Comparison of ENCODE assay signal across 26 mouse cellular contexts in the genomic region with DNA sequence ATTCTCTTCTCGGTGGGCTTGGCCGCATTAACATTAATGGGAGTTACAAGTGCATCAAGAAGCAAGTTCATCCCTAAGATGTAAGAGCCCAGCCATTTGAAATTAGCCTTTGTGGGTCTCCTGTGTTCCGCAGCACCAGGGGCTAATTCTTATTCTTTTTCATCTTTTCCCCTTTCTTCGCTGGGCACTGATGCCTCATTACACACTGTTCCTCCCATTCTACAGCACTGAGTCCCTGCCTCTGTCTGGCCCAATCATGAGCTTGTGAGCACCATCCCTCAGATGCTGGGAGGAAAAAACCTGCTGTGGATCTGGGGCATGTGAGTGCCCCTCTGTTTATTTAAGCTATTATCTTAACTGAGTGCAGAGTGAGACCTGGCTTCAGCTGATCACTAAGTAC.
"Had no signal": no experiment of that assay in that cellular context is flagged by ENCODE, and none has a peak within 500 bp of the region (broad histone marks: within the 10 kb centered on the region; RNA-seq: fewer than 3 reads in every experiment).

No protein-coding gene starts in this region.

- H3K27me3 ChIP-seq: heart, embryonic 13.5 days; heart, embryonic 15.5 days; hindbrain, embryonic 13.5 days; hindbrain, embryonic 15.5 days; kidney, embryonic 15.5 days; limb, embryonic 13.5 days; limb, embryonic 15.5 days had no signal

- DNase-seq: forebrain, postnatal 0 days; gastrocnemius, postnatal 14 days; gastrocnemius, postnatal 36 days; heart, adult 11 months; heart, adult 2 months; heart, postnatal 14 days; heart, postnatal 36 days; kidney, adult 11 months; kidney, adult 2 months; kidney, adult 9 months; kidney, postnatal 14 days; kidney, postnatal 36 days; layer of hippocampus, adult 9-11 months; layer of hippocampus, postnatal 36 days; left cerebral cortex, postnatal 4 days had no signal

- H3K4me1 ChIP-seq: heart, embryonic 13.5 days; heart, embryonic 15.5 days; hindbrain, embryonic 13.5 days; hindbrain, embryonic 15.5 days; kidney, embryonic 15.5 days; limb, embryonic 15.5 days had no signal

- H3K4me2 ChIP-seq: heart, embryonic 11.5 days; heart, embryonic 13.5 days; heart, embryonic 15.5 days; hindbrain, embryonic 13.5 days; hindbrain, embryonic 15.5 days; kidney, embryonic 15.5 days; limb, embryonic 13.5 days; limb, embryonic 15.5 days had no signal

- H3K9ac ChIP-seq: forebrain, postnatal 0 days; heart, embryonic 13.5 days; heart, embryonic 15.5 days; hindbrain, embryonic 13.5 days; hindbrain, embryonic 15.5 days; kidney, embryonic 15.5 days; limb, embryonic 13.5 days; limb, embryonic 15.5 days had no signal

- H3K9me3 ChIP-seq: heart, embryonic 13.5 days; heart, embryonic 15.5 days; kidney, embryonic 15.5 days; limb, embryonic 13.5 days; limb, embryonic 15.5 days had no signal

- H3K4me3 ChIP-seq: heart, adult 2 months; heart, embryonic 13.5 days; heart, embryonic 15.5 days; hindbrain, embryonic 13.5 days; hindbrain, embryonic 15.5 days; kidney, embryonic 15.5 days; limb, embryonic 13.5 days; limb, embryonic 15.5 days had no signal

- H3K27ac ChIP-seq: heart, adult 2 months; heart, embryonic 13.5 days; heart, embryonic 15.5 days; hindbrain, embryonic 13.5 days; hindbrain, embryonic 15.5 days; hindbrain, postnatal 0 days; kidney, embryonic 15.5 days; kidney, postnatal 0 days; limb, embryonic 13.5 days; limb, embryonic 15.5 days had no signal

- H3K36me3 ChIP-seq: heart, embryonic 13.5 days; heart, embryonic 15.5 days; hindbrain, embryonic 13.5 days; hindbrain, embryonic 15.5 days; kidney, embryonic 15.5 days; limb, embryonic 13.5 days; limb, embryonic 15.5 days had no signal

- ATAC-seq: forebrain, postnatal 0 days; hindbrain, postnatal 0 days; intestine, embryonic 16.5 days had no signal
